Mouse (Mus musculus) thymus, adult 2 months (tissue): Measurements from ENCODE around the gene Ovol1. TPM values are rescaled to one million over a fixed set of nuclear protein-coding genes. Genes with fewer than 3 reads are reported as not detected.

Experiments used
- DNase-seq: peaks from one replicate; pipeline ENCODE4 v3.0.0; 2021
- H3K27ac ChIP-seq: fragments of 200-500 bp; 2 replicates; pipeline ENCODE4 v1.5.1; 2012; ENCODE audit warnings: low read length, control low read depth; ENCODE audit not compliant: control insufficient read depth, insufficient read depth
- H3K27me3 ChIP-seq: fragments of 200-500 bp; 2 replicates; pipeline ENCODE4 v1.6.1; 2012; ENCODE audit warnings: mild to moderate bottlenecking, low read length, moderate library complexity, mixed read lengths; ENCODE audit not compliant: control insufficient read depth, insufficient read depth
- H3K36me3 ChIP-seq: fragments of 200-500 bp; 2 replicates; pipeline ENCODE4 v1.6.1; 2012; ENCODE audit warnings: mild to moderate bottlenecking, low read length, moderate library complexity; ENCODE audit not compliant: control insufficient read depth, insufficient read depth
- H3K4me1 ChIP-seq: fragments of 200-500 bp; replicated peaks from 2 replicates; pipeline ENCODE4 v1.6.1; 2012; ENCODE audit warnings: low read length; ENCODE audit not compliant: control insufficient read depth, insufficient read depth
- H3K4me3 ChIP-seq: fragments of 200-500 bp; 2 replicates; pipeline ENCODE4 v1.5.1; 2012; ENCODE audit warnings: mild to moderate bottlenecking, low read length, control low read depth, moderate library complexity; ENCODE audit not compliant: control insufficient read depth, insufficient read depth
- CTCF ChIP-seq: fragments of 200-500 bp; IDR thresholded peaks from 2 replicates; pipeline ENCODE4 v1.5.1; 2012; ENCODE audit warnings: mild to moderate bottlenecking, control low read depth, low read length, moderate library complexity, borderline replicate concordance; ENCODE audit not compliant: control insufficient read depth, poor library complexity, insufficient read depth; ENCODE audit errors: extremely low read depth
- POLR2A ChIP-seq: fragments of 200-500 bp; IDR thresholded peaks from 2 replicates; pipeline ENCODE4 v1.6.1; 2012; ENCODE audit warnings: mild to moderate bottlenecking, low read length, control low read depth, moderate library complexity; ENCODE audit not compliant: control insufficient read depth, poor library complexity, insufficient read depth; ENCODE audit errors: extremely low read depth
- WGBS: fragments of 180-500 bp; shearing (Covaris S2); methylation state at CpG from one replicate; pipeline ENCODE4 v1.1.7; 2018; 5-methylcytosine and 5-hydroxymethylcytosine counted together
- polyA plus RNA-seq: library from polyadenylated mRNA; depleted of rRNA; stranded (reverse); fragments of >200 nt; gene quantifications from 2 replicates; pipeline ENCODE4 v1.2.3, GENCODE M21; 2012; rRNA removed

The Ovol1 gene
- polyA plus RNA-seq, 1 experiment = 1.9 TPM

GRCm38 (mm10) chr19:5500330-5500875 is 60.0 kb downstream of the Ovol1 start:
- peaks cover 27% of the 10 kb centered on the region for H3K36me3 ChIP-seq
- H3K27me3 ChIP-seq = no peaks in the 10 kb centered on the region
- no peak for DNase-seq
- 92% methylated on average over 2 of the region's 2 CpGs for WGBS
- no peaks in the 10 kb centered on the region for H3K4me1 ChIP-seq
- H3K27ac ChIP-seq = no peak overlapping the region
- TF ChIP-seq POLR2A (no peak), CTCF (no peak)
- no peak overlapping the region for H3K4me3 ChIP-seq

Other genes starting within 250 kb of the Ovol1 start
- gene Catsper1, start 224.9 kb downstream of the Ovol1 start, polyA plus RNA-seq = not detected in 2 replicates
- 60.2 and 101 TPM in 2 replicates for gene Cst6, start 211.1 kb downstream of the Ovol1 start, polyA plus RNA-seq
- 50.0 and 51.3 TPM in 2 replicates for gene Eif1ad, start 193.9 kb downstream of the Ovol1 start, polyA plus RNA-seq
- 294 and 314 TPM in 2 replicates for gene Banf1, start 193.5 kb downstream of the Ovol1 start, polyA plus RNA-seq
- 41.6 and 48.9 TPM in 2 replicates for gene Sart1, start 171.9 kb downstream of the Ovol1 start, polyA plus RNA-seq
- gene Tsga10ip, start 158.1 kb downstream of the Ovol1 start, polyA plus RNA-seq = 0.14 and 0.59 TPM in 2 replicates
- 112 and 133 TPM in 2 replicates for gene Drap1, start 135.7 kb downstream of the Ovol1 start, polyA plus RNA-seq
- gene AI837181, start 135.5 kb downstream of the Ovol1 start, polyA plus RNA-seq = 145 and 149 TPM in 2 replicates
- gene Fosl1, start 113.1 kb downstream of the Ovol1 start, polyA plus RNA-seq = 0.16 TPM in 1 of 2 replicates, not detected in the other
- gene Ccdc85b, start 102.8 kb downstream of the Ovol1 start, polyA plus RNA-seq = 8.1 and 8.2 TPM in 2 replicates
- 142 and 157 TPM in 2 replicates for gene Fibp, start 100.0 kb downstream of the Ovol1 start, polyA plus RNA-seq
- gene Ctsw, start 92.1 kb downstream of the Ovol1 start, polyA plus RNA-seq = 49.1 and 54.3 TPM in 2 replicates
- 17.3 and 21.6 TPM in 2 replicates for gene Efemp2, start 86.7 kb downstream of the Ovol1 start, polyA plus RNA-seq
- 127 and 149 TPM in 2 replicates for gene Mus81, start 72.2 kb downstream of the Ovol1 start, polyA plus RNA-seq
- 1,557 and 1,580 TPM in 2 replicates for gene Cfl1, start 70.2 kb downstream of the Ovol1 start, polyA plus RNA-seq
- gene 1700020D05Rik, start 56.9 kb downstream of the Ovol1 start, polyA plus RNA-seq = 3.3 and 3.5 TPM in 2 replicates
- 20.0 and 22.6 TPM in 2 replicates for gene Snx32, start 50.1 kb downstream of the Ovol1 start, polyA plus RNA-seq
- 35.0 and 38.9 TPM in 2 replicates for gene Ap5b1, start 7.4 kb upstream of the Ovol1 start, polyA plus RNA-seq
- 87.0 and 96.5 TPM in 2 replicates for gene Rnaseh2c, start 41.2 kb upstream of the Ovol1 start, polyA plus RNA-seq
- 90.0 and 106 TPM in 2 replicates for gene Kat5, start 49.6 kb upstream of the Ovol1 start, polyA plus RNA-seq
- gene Rela, start 76.8 kb upstream of the Ovol1 start, polyA plus RNA-seq = 112 and 142 TPM in 2 replicates
- gene Sipa1, start 103.1 kb upstream of the Ovol1 start, polyA plus RNA-seq = 267 and 301 TPM in 2 replicates
- gene Map3k11, start 128.1 kb upstream of the Ovol1 start, polyA plus RNA-seq = 141 and 144 TPM in 2 replicates
- 421 and 455 TPM in 2 replicates for gene Pcnx3, start 128.3 kb upstream of the Ovol1 start, polyA plus RNA-seq
- gene Kcnk7, start 143.7 kb upstream of the Ovol1 start, polyA plus RNA-seq = 0.97 and 1.0 TPM in 2 replicates
- 55.6 and 61.8 TPM in 2 replicates for gene Ehbp1l1, start 165.7 kb upstream of the Ovol1 start, polyA plus RNA-seq
- gene Fam89b, start 169.0 kb upstream of the Ovol1 start, polyA plus RNA-seq = 300 and 312 TPM in 2 replicates
- gene Ltbp3, start 180.3 kb upstream of the Ovol1 start, polyA plus RNA-seq = 29.5 and 37.7 TPM in 2 replicates
- gene Scyl1, start 210.8 kb upstream of the Ovol1 start, polyA plus RNA-seq = 107 and 113 TPM in 2 replicates